Mouse (Mus musculus) gastrocnemius, adult 2 months (tissue): Measurements from ENCODE around the gene Tex22. TPM values are rescaled to one million over a fixed set of nuclear protein-coding genes. Genes with fewer than 3 reads are reported as not detected.

Experiments
- DNase-seq: peaks from one replicate; pipeline ENCODE4 v3.0.0; 2022
- H3K27ac ChIP-seq: fragments of 200-600 bp; 2 replicates; pipeline ENCODE4 v1.8.1; 2022; ENCODE audit warnings: mild to moderate bottlenecking
- H3K4me3 ChIP-seq: fragments of 200-600 bp; 2 replicates; pipeline ENCODE4 v1.8.1; 2022; ENCODE audit warnings: mild to moderate bottlenecking, moderate library complexity
- CTCF ChIP-seq: fragments of 200-600 bp; IDR thresholded peaks from 2 replicates; pipeline ENCODE4 v1.8.1; 2022; ENCODE audit warnings: antibody characterized with exemption, mild to moderate bottlenecking, moderate library complexity
- intact Hi-C: fragments of 180-260 bp; cut with DNase I; formaldehyde crosslinking; loops from one replicate; pipeline ENCODE4 v1.15.1; 2025
- long read RNA-seq, 2 experiments: library from polyadenylated mRNA; stranded (forward); transcript quantifications; one replicate each; pipeline ENCODE4 v2.0.0; 2021
- total RNA-seq, 2 experiments: library from RNA; stranded (reverse); gene quantifications; 2 replicates each; pipeline ENCODE4 v1.2.3; 2021

The Tex22 gene
- not detected for total RNA-seq
- long read RNA-seq, experiment 1, result 0 reads
- long read RNA-seq, experiment 2, result 0 reads

DNA sequence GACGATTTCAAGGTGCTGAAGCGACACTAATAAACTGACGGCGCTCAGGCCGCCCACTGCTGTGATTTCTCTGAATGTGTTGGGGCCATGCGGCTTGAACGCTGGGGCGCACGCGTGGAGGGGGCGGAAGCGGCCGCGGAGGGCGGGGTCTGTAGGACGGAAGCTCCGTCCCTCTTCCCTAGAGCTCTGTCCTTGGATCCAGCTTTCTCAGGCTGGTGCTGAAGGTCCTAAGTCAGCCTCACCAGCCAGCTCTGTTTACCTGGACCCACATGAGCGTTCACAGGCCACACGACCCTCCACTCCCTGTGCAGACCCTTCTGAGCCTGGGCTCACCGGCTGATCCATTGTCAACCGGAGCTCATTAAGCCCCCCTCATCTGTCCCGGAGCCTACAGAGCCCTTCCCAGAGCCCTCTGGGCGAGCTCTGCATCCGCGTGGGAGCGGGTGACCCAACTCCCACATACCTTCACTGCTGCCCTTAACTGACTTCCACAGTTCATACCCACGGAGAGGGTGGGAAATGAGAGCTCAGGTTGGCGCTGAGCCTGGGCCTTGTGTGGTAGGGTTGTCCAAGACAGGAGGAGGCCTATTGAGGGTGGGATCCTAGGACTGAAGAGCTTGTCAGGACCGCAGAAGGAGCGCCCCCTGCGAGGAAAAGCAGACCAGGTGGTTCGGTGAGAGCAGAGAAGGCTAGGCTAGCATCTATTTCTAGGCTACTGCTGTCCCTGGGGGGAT lies at the start of gene Tex22:
TSS of gene Tex22 (plus strand) at position 174 of the 734 bp plus-strand sequence.
- DNase-seq, result peak; percentile 92
- H3K27ac ChIP-seq, result peak within 1 kb of the TSS; percentile 93
- TF ChIP-seq CTCF, result no peak
- intact Hi-C loops, result loop anchor here (2.0 to 5.0 kb wide), 2 partner anchors 70 to 117 kb away; no protein-coding TSS in a partner anchor
- peak within 1 kb of the TSS; percentile 85 for H3K4me3 ChIP-seq

- H3K4me3 ChIP-seq, result no peak overlapping the region
- intact Hi-C loops, result no loop called here
- TF ChIP-seq CTCF, result no peak
- DNase-seq, result no peak
- H3K27ac ChIP-seq, result no peak overlapping the region
Measured at GRCm38 (mm10) chr12:113026557-113026956, 47.7 kb upstream of the Tex22 start.

DNA sequence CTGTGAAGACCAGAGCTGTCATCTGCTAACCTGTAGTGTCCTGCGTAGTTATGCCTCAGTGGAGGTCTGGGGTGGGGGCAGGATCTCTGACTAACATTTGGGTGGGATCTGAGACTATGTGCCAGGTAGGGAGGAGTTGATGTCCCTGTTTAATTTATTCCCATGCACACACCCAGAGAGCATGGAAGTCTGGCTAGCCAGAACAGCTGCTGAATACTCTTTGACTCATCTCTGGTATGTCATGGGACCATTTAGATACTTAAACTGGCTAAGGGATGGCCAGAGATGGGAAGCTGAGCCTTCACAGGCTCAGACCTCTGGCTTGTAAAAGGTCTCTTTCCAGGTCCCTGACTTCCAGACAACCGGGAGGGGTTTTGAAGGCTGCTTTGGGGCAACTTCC lies 46.8 kb upstream of the Tex22 start:
- Histone ChIP-seq H3K4me3 (no peak overlapping the region), H3K27ac (peak overlapping the region; percentile 38)
- DNase-seq, result no peak
- intact Hi-C loops, result no loop called here
- TF ChIP-seq CTCF, result no peak

- TF ChIP-seq CTCF, result no peak
- intact Hi-C loops, result no loop called here
- no peak for DNase-seq
- H3K27ac ChIP-seq, result peak overlapping the region; percentile 38
- no peak overlapping the region for H3K4me3 ChIP-seq
Measured at GRCm38 (mm10) chr12:113028067-113028466, 46.2 kb upstream of the Tex22 start.

DNA sequence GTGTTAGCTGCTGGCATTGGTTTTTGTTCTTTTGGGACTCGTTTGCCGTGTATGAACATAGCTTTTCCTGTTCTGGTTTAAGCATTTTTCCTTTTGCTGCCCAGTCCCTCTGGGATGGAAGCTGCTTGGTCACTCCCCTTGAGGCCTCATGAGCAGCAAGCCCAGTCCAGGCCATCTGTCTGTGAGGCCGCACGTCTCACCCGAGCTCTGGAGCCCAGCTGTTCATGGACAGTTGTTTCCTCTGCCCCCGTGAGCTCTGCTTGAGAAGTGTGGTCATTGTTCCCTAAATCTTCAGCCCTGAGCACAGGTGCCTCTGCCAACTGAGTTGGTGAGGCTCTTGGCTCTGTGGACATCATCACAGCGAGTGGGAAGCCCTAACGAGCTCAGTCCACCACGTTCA lies 45.4 kb upstream of the Tex22 start:
- Histone ChIP-seq H3K27ac (peak overlapping the region; percentile 46), H3K4me3 (no peak overlapping the region)
- DNase-seq, result peak; percentile 41
- intact Hi-C loops, result no loop called here
- no peak for TF ChIP-seq CTCF

- no peak for TF ChIP-seq CTCF
- no peak for DNase-seq
- H3K27ac ChIP-seq, result peak overlapping the region; percentile 78
- intact Hi-C loops, result no loop called here
- no peak overlapping the region for H3K4me3 ChIP-seq
Measured at GRCm38 (mm10) chr12:113030046-113030445, 44.3 kb upstream of the Tex22 start.

DNA sequence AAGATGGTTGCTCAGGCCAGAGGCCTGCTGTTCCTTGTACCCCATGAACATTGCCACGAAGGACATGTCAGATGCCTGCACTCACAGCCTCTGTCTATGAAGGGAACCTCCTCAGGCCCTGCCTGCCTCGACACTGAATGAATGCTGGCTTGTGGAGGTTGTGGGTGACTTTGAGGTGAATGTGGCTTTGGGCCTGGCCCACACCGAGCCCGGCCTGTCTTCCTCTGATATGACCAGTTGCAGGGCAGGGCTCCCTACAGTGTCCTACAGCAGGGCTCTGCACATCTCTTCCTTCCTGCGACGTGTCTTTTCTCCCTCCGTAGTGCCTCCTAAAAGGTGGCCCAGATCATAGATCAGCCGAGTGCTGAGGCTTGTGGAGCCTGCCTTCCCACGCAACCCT lies 43.3 kb upstream of the Tex22 start:
- no peak for TF ChIP-seq CTCF
- intact Hi-C loops, result no loop called here
- peak overlapping the region; percentile 78 for H3K27ac ChIP-seq
- no peak for DNase-seq
- no peak overlapping the region for H3K4me3 ChIP-seq

- H3K27ac ChIP-seq, result peak overlapping the region; percentile 78
- no peak overlapping the region for H3K4me3 ChIP-seq
- intact Hi-C loops, result no loop called here
- no peak for TF ChIP-seq CTCF
- no peak for DNase-seq
Measured at GRCm38 (mm10) chr12:113031441-113031840, 42.9 kb upstream of the Tex22 start.

GRCm38 (mm10) chr12:113032296-113033250 lies 41.7 kb upstream of the Tex22 start:
- TF ChIP-seq CTCF, result no peak
- intact Hi-C loops, result no loop called here
- peak; percentile 50 for DNase-seq
- Histone ChIP-seq H3K27ac (peak overlapping the region; percentile 78), H3K4me3 (no peak overlapping the region)

DNA sequence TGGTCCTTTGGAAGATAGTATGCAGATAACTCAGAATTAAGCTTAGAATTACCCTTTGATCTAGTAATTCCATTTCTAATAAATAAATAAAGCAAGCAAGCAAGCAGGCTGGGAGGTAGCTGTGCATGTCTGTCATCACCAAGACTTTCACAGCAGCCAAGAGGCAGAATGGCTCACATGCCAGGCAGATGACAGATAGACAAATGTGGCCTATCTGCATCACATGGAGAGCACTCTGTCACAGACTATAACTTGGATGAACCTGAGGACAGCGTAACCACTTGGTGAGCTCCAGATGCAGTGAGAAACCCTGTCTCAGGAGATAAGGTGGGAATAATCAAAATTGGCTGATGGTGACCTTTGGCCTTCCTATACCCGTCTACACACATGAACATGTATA lies 39.2 kb upstream of the Tex22 start:
- DNase-seq, result no peak
- 0 out of 2 replicates have a peak overlapping the region, but pooled peaks have one; percentile 4 for H3K27ac ChIP-seq
- no peak overlapping the region for H3K4me3 ChIP-seq
- TF ChIP-seq CTCF, result no peak
- intact Hi-C loops, result no loop called here

DNA sequence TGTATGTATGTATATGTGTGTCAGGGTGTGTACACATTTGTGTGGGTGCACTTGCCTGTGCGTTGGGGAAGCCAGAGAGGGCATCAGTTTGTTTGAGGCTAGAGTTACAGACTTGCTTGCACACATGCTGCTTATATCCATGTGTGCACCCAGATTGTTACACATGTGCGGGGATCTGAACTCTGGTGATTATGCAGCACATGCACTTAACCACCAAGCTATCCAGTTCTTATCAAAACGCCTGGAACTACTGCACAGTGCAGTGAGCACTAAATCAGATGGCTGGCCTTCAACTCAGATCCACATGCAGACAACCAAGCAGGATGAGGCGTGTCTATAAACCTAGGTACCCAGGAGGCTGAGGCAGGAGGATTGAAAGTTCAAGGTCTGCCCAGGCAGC lies 37.3 kb upstream of the Tex22 start:
- TF ChIP-seq CTCF, result no peak
- intact Hi-C loops, result no loop called here
- H3K4me3 ChIP-seq, result no peak overlapping the region
- H3K27ac ChIP-seq, result no peak overlapping the region
- DNase-seq, result no peak

- intact Hi-C loops, result no loop called here
Measured at GRCm38 (mm10) chr12:113038414-113038813, 35.9 kb upstream of the Tex22 start.

More at GRCm38 (mm10) chr12:113038414-113038813, 35.9 kb upstream of the Tex22 start:
- DNase-seq, result no peak
- H3K27ac ChIP-seq, result no peak overlapping the region
- TF ChIP-seq CTCF, result no peak
- H3K4me3 ChIP-seq, result no peak overlapping the region
